Mouse (Mus musculus) neural tube, embryonic 14.5 days (tissue): ENCODE measurements around the gene Tmc8. TPM values are rescaled to one million over a fixed set of nuclear protein-coding genes. Genes with fewer than 3 reads are reported as not detected.
"Not testable (repeated sequence)": the region's sequence is repeated elsewhere in the genome, so short reads cannot be mapped to it uniquely, and the experiment has no call there.

Source experiments
- ATAC-seq: fragments of 200-750 bp; cut with Nextera tagmentation; 2 replicates; pipeline ENCODE4 v1.8.0; 2017; ENCODE audit warnings: low read depth, mild to moderate bottlenecking, moderate TSS enrichment, moderate library complexity
- H3K27ac ChIP-seq: fragments of 300-500 bp; sonication (generic); 2 replicates; pipeline ENCODE4 v1.5.1; 2014; ENCODE audit warnings: low read depth, mild to moderate bottlenecking, control low read depth, low read length, moderate library complexity, mixed read lengths
- H3K27me3 ChIP-seq: fragments of 300-500 bp; sonication (generic); 2 replicates; pipeline ENCODE4 v1.6.1; 2014; ENCODE audit warnings: low read length; ENCODE audit not compliant: control insufficient read depth, insufficient read depth
- H3K36me3 ChIP-seq: fragments of 300-500 bp; sonication (generic); 2 replicates; pipeline ENCODE4 v1.6.1; 2014; ENCODE audit warnings: low read length, mixed read lengths; ENCODE audit not compliant: control insufficient read depth, insufficient read depth
- H3K4me1 ChIP-seq: fragments of 300-500 bp; sonication (generic); 2 replicates; pipeline ENCODE4 v1.6.1; 2014; ENCODE audit warnings: low read length; ENCODE audit not compliant: control insufficient read depth, insufficient read depth
- H3K4me2 ChIP-seq: fragments of 300-500 bp; sonication (generic); 2 replicates; pipeline ENCODE4 v1.6.1; 2014; ENCODE audit warnings: mild to moderate bottlenecking, low read depth, low read length, control low read depth
- H3K4me3 ChIP-seq: fragments of 300-500 bp; sonication (generic); 2 replicates; pipeline ENCODE4 v1.5.1; 2014; ENCODE audit warnings: low read depth, low read length, control low read depth, mixed read lengths
- H3K9ac ChIP-seq: fragments of 300-500 bp; sonication (generic); replicated peaks from 2 replicates; pipeline ENCODE4 v1.6.1; 2014; ENCODE audit warnings: low read depth, mild to moderate bottlenecking, control low read depth, low read length, mixed read lengths
- H3K9me3 ChIP-seq: fragments of 300-500 bp; sonication (generic); 2 replicates; pipeline ENCODE4 v1.6.1; 2016; ENCODE audit warnings: low read length; ENCODE audit not compliant: control insufficient read depth
- WGBS: fragments of 180-500 bp; shearing (Covaris S2); extraction: QIAGEN DNeasy Blood & Tissue Kit; methylation state at CpG from one replicate; pipeline ENCODE4 v1.1.7; 2014; 5-methylcytosine and 5-hydroxymethylcytosine counted together
- polyA plus RNA-seq: library from polyadenylated mRNA; unstranded; fragments of >200 nt; fragmentation: Nextera tagmentation; extraction: Ambion mirVana; gene quantifications from 2 replicates; pipeline ENCODE4 v1.2.1, GENCODE M21; 2014

Gene Tmc8
- polyA plus RNA-seq, 1 experiment from 2014 or later, result 0.64 TPM

DNA sequence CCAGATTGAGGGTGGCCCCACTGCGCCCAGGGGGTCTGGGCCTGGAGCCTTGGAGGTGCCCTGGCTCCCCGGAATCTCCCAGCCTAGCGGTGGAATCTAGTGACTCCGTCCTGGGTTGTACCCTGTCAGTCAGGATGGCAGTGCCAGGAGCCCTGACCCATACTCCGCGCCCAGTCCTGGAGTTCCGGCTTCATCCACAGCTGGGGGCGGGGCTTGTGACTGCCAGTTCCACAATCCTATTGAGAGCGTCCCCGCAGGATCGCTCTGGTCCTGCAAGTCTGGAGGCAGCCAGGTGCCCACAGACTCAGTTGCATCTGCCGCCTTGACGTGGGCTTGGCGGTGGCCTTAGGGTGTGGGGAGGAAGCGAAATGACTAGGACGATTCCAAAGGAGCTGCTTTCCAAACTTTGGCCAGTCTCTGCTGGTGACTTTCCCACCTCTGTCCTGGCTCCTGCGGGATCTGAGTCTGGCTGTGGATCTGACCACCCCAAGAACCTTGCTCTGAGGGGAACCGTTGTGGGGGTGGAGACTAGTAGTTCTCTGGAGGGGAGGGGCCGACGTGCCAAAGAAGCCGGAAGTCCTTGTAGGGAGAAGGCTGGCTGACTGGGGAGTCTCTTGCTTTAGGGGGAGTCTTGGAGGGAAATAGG, 28.6 kb downstream of the Tmc8 start:
- no peaks in the 10 kb centered on the region for H3K9me3 ChIP-seq
- H3K4me3 ChIP-seq, result peak overlapping the region; percentile 52
- ATAC-seq, result peak; percentile 76; the same call in 1 of the 2 replicates
- H3K4me1 ChIP-seq, result no peaks in the 10 kb centered on the region
- under 1% methylated on average over 21 of the region's 21 CpGs for WGBS
- no peaks in the 10 kb centered on the region for H3K36me3 ChIP-seq
- no peak overlapping the region for H3K9ac ChIP-seq
- H3K27ac ChIP-seq, result no peak overlapping the region
- peaks cover 7% of the 10 kb centered on the region for H3K27me3 ChIP-seq
- H3K4me2 ChIP-seq, result peak overlapping the region; percentile 78

DNA sequence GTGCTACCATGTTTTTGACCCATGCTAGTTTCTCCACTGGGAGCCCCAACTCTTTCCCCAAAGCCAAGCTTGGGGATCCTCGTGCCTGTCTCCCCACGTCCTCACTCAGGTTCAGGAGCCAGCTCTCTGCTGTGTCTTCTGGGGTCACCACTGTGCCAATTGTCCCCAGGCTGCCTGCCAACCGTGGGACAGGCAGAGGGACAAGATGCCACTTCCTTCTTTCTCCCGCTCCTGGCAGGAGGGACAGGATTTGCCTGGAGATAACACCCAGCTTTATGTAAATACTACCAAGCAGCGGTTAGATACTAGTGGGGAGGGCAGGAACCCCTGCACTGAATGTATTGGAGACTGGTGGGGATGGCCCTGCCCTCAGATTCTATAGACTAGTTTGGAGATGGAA, 32.0 kb downstream of the Tmc8 start:
- Histone ChIP-seq H3K36me3 (no peaks in the 10 kb centered on the region), H3K27ac (no peak overlapping the region), H3K9ac (no peak overlapping the region), H3K4me1 (no peaks in the 10 kb centered on the region), H3K4me2 (no peak overlapping the region), H3K4me3 (no peak overlapping the region), H3K9me3 (no peaks in the 10 kb centered on the region), H3K27me3 (peaks cover 7% of the 10 kb centered on the region)
- no peak for ATAC-seq
- 80% methylated on average over 5 of the region's 5 CpGs for WGBS

DNA sequence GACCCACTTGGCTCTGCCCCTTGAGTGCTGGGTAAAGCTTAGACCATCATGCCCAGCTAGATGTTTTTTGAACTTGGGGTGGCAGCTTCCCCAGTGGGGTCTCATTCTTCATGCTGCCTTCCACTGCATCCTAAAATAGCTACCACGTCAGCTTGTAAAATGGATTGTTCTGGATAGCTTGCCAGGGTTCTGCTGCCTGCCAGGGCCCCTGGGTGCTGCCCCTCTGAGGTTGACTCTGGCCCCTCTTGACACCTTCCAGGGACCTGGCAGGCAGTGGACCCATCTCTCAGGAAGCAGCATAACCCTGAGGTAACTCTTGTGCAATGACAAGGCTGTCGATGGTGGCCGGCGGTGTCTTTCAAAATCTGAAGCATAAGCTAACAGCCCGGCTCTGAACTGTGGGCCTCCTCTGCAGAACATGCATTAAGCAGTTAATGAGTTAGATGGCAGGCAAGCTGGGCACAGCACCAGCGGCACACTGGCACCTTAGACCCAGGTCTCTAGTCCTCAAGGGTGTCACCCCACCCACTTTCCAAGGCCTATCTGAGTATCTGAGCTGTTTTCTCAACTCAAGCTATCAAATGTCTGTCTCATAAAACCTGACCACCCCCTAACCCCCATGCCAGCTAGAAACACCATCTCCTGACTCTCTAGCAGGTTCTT, 33.0 kb downstream of the Tmc8 start:
- ATAC-seq, result no peak
- Histone ChIP-seq H3K4me2 (no peak overlapping the region), H3K9me3 (no peaks in the 10 kb centered on the region), H3K4me3 (no peak overlapping the region), H3K4me1 (no peaks in the 10 kb centered on the region), H3K9ac (no peak overlapping the region), H3K36me3 (no peaks in the 10 kb centered on the region), H3K27ac (no peak overlapping the region), H3K27me3 (peaks cover 3% of the 10 kb centered on the region; the same call in 1 of the 2 replicates)
- 91% methylated on average over 6 of the region's 6 CpGs for WGBS

DNA sequence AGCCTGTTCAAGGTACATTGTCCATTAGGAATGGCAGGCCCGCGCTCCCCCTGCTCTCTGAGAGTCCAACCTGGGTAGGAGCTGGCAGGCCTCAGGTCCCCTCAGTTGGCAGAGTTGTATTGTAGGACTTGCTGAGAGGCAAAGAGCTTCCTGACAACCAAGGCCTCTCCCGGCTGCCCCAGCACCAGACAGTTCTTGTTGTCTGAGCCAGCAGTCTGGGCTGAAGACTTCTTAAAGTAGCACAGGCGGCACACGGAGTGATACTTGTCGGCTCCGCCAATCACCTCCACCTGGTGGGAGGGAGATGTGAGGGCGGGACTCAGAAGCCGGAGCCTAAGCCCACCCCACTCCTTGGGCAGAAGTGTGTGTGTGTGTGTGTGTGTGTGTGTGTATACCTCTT, 34.0 kb downstream of the Tmc8 start:
- WGBS, result 94% methylated on average over 9 of the region's 9 CpGs
- H3K27me3 ChIP-seq, H3K4me2 ChIP-seq, H3K4me1 ChIP-seq, H3K9me3 ChIP-seq, H3K27ac ChIP-seq, H3K9ac ChIP-seq, H3K36me3 ChIP-seq, H3K4me3 ChIP-seq, ATAC-seq: not testable (repeated sequence)

DNA sequence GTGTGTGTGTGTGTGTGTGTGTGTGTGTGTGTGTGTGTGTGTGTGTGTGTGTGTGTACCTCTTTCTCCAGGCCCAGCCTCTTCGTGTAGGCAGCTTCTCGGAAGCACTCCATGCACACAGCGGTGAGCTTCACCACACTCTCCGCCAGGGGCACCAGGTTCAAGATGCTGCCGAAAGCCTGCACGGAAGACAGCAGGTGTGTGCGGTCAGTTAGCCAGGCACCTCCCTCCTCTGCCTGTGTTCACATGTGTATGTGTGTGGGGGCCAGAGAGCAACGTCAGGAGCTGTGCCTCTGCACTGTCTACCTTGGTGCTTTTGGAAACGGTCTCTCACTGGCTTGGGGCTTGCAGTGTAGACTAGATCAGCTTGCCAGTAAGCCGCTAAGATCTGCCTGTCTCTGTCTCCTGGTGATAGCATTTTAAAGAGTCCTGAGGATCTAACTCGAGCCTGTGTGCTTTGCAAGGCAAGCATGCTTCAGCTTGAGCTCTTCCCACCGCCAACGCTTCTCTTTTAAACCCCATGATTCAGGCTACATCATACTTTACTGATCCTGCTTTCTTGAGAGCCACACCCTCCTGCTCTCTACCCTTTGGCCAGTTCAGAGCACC, 34.6 kb downstream of the Tmc8 start:
- no peaks in the 10 kb centered on the region for H3K36me3 ChIP-seq
- H3K9ac ChIP-seq, result no peak overlapping the region
- H3K27ac ChIP-seq, result no peak overlapping the region
- H3K4me1 ChIP-seq, result no peaks in the 10 kb centered on the region
- no peak overlapping the region for H3K4me3 ChIP-seq
- H3K27me3 ChIP-seq, result no peaks in the 10 kb centered on the region
- no peak overlapping the region for H3K4me2 ChIP-seq
- no peaks in the 10 kb centered on the region for H3K9me3 ChIP-seq
- ATAC-seq, result no peak
- WGBS, result 91% methylated on average over 11 of the region's 13 CpGs

DNA sequence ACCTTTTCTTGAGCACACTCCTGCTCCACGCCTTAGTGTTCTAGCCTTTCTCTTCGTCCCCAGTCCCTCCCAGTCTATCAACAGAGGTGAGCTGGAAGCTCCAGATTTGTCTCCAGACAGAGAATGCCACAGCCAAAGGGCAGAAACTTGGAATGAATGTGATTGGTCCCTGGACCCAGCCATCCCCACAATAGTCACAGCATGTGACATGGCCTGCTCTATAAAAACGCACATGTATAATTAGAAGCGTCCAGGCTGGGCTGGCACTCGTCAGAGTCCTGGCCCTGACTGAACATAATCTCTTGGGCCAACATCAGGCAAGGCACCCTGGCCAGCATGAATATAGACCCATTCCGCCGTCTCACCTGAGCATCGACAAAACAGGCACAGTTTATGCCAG, 37.2 kb downstream of the Tmc8 start:
- Histone ChIP-seq H3K4me2 (no peak overlapping the region), H3K36me3 (no peaks in the 10 kb centered on the region), H3K4me3 (no peak overlapping the region), H3K9ac (no peak overlapping the region), H3K4me1 (0 out of 2 replicates have a peak, but pooled peaks cover 3% of the 10 kb centered on the region), H3K27me3 (no peaks in the 10 kb centered on the region), H3K27ac (no peak overlapping the region), H3K9me3 (no peaks in the 10 kb centered on the region)
- ATAC-seq, result no peak
- 60% methylated on average over 8 of the region's 8 CpGs for WGBS

DNA sequence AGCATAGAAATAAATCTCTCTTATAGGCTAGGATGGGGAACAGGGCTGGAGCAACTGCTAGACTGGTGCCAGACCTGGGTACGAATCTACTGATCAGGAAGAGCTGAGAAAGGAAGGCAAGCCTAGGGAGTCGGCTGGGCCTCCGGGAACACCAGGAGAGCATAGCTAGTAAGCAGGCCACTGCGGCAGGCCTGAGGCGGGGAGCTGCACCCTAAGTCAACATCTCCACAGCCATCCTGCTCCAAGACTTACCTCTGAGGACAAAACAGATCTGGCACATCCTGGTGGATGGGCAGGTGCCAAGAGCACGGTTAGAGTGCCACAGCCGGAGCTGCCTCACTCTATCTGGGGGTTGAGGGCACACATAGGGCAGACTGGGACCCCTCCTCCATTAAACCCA, 38.3 kb downstream of the Tmc8 start:
- Histone ChIP-seq H3K27me3 (no peaks in the 10 kb centered on the region), H3K27ac (no peak overlapping the region), H3K4me1 (peaks cover 10% of the 10 kb centered on the region; the same call in 1 of the 2 replicates), H3K4me3 (no peak overlapping the region), H3K36me3 (no peaks in the 10 kb centered on the region), H3K9me3 (no peaks in the 10 kb centered on the region), H3K4me2 (no peak overlapping the region), H3K9ac (no peak overlapping the region)
- 95% methylated on average over 7 of the region's 7 CpGs for WGBS
- no peak for ATAC-seq

DNA sequence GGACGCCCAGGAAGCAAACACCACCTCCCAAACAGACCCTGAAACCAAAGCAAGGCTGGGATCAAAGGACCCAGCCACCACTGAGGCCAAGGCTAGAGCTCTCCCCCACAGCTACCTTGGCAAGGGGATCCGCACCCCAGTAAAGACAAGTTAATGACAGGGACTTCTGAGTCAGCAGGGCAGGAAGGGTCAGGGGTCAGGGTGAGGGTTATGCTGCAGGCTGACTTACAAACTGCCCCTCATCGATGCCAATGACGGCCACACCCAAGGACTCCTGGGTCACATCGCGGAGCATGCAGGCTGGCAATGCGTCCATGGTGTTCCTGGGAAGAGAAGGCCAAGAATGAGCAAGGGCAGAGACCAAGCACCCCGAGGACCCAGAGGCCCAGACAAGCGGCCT, 40.0 kb downstream of the Tmc8 start:
- Histone ChIP-seq H3K4me2 (no peak overlapping the region), H3K27ac (no peak overlapping the region), H3K4me3 (no peak overlapping the region), H3K9ac (no peak overlapping the region), H3K36me3 (no peaks in the 10 kb centered on the region), H3K27me3 (no peaks in the 10 kb centered on the region), H3K4me1 (peaks cover 21% of the 10 kb centered on the region), H3K9me3 (no peaks in the 10 kb centered on the region)
- no peak for ATAC-seq
- WGBS, result 92% methylated on average over 9 of the region's 9 CpGs

DNA sequence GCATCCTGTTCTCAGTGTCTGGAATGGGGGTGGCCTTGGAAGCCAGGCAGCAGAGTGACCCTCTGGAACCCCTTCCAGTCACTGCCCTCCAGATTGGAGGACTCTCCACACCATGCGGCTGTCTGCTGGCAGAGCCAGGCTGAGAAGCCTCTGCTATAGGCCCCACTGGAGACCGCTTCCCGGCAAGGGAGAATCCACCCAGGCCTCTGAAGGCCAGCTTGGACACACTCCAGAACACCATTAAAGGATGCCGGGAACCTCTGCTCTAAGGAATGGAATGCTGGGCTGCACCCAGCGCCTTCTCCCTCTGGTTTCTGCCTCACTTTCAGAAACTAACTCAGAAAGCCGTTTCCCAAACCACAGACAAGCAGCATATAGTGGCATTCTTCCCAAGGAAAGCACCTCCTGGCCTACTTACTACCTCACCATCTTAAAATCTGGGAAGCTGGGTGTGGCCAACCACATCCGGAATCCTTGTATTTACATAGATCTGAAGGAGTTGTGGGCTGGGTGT, 40.9 kb downstream of the Tmc8 start:
- Histone ChIP-seq H3K4me2 (no peak overlapping the region), H3K9me3 (no peaks in the 10 kb centered on the region), H3K27me3 (no peaks in the 10 kb centered on the region), H3K36me3 (no peaks in the 10 kb centered on the region), H3K9ac (no peak overlapping the region), H3K4me1 (peaks cover 21% of the 10 kb centered on the region), H3K4me3 (no peak overlapping the region), H3K27ac (no peak overlapping the region)
- 79% methylated on average over 7 of the region's 7 CpGs for whole genome bisulfite sequencing
- ATAC-seq, result no peak
